Mouse (Mus musculus): ENCODE measurements around the gene Htr6. TPM values are rescaled to one million over a fixed set of nuclear protein-coding genes. Genes with fewer than 3 reads are reported as not detected.

The Htr6 gene
- 0.07 and 0.12 TPM in 2 replicates for polyA plus RNA-seq (2016; fragmentation: Nextera tagmentation; extraction: Ambion mirVana)

DNA sequence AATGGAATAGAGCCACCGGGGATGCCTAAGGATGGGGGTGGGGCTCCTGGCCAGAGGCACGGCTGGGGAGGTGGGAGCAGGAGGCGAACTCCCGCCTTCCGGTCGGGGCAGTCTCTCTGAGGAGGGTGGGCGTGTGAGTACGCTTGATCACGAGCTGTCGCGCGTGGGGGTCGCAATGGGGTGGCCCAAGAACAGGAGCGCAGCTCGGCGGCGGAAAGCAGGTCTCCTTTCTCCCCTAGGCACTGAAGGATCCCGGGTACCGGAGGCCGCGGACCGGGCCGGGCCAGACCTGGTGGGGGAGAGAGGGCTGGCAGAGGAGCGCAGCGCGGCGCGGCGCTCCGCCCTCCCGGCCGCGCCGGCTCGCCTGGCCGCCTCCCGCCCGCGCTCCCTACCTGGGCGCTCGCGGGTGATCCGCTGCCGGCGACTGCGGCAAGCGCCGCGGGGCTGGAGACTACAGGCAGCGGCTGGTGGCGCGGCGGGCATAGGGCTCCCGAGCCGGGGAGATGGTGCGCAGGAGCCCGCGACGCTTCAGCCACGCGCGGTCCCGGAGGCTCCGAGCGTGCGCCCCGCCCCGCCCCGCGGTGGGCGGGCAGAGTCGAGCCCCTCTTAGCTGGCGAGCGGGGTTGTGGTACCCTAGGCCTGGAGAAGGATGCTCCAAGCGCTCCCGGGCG is at the start of gene Htr6:
Gene Htr6, minus strand, starts transcription at position 530 of the 671 bp plus-strand sequence.
- Histone ChIP-seq H3K4me1 (peaks cover 28% of the 10 kb centered on the region), H3K27ac (no peak within 1 kb of the TSS), H3K9me3 (no peaks in the 10 kb centered on the region), H3K36me3 (replicated peaks) (no peaks in the 10 kb centered on the region), H3K27me3 (ENCODE audit: poor library complexity, severe bottlenecking) (peaks cover 74% of the 10 kb centered on the region), H3K4me3 (peak within 1 kb of the TSS; percentile 63)
- WGBS = under 1% methylated on average over 77 of the region's 77 CpGs
- DNase-seq (ENCODE audit: extremely low spot score, low spot score) = peak; percentile 19

DNA sequence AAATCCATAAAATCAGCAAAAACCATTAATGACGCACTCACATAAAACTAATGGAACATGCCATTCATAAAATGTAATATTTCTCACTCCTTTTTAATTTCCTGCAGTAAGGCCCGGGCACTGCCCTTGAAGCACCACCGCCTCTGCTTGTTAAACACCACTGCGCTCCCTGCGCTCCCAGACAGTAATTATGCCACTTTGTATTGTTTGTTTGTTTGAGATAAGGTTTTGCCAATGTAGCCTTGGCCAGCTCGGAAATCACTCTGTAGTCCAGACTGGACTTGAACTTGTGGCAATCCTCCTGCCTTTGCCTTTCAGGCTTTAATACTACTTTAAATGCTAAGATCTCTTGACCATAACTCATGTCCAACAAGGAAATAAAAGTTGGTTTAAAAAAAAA is 49.6 kb upstream of the Htr6 start:
- Histone ChIP-seq H3K9me3 (peaks cover 8% of the 10 kb centered on the region; the same call in 1 of the 2 replicates), H3K4me3 (no peak overlapping the region), H3K27me3 (ENCODE audit: poor library complexity, severe bottlenecking) (no peaks in the 10 kb centered on the region), H3K4me1 (peaks cover 12% of the 10 kb centered on the region), H3K27ac (no peak overlapping the region), H3K36me3 (replicated peaks) (peaks cover 13% of the 10 kb centered on the region)
- 97% methylated on average over 6 of the region's 6 CpGs for WGBS
- DNase-seq (ENCODE audit: extremely low spot score, low spot score) = no peak

DNA sequence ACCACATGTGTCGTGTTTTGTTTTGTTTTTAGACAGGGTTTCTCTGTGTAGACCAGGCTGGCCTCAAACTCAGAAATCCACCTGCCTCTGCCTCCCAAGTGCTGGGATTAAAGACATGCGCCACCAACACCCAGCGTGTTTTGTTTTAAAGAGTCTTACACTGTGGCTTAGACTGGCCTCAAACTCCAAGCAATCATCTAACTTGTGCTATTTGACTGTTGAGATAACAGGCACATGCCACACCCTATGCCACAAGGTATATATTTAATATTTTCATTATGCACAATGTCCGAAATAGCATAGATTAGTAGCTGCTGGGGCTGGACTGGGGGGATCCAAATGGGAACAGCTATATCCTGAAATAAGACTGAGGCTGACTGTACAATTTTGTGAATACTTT is 47.2 kb upstream of the Htr6 start:
- WGBS = 91% methylated on average over 4 of the region's 4 CpGs
- no peak for DNase-seq (ENCODE audit: extremely low spot score, low spot score)

DNA sequence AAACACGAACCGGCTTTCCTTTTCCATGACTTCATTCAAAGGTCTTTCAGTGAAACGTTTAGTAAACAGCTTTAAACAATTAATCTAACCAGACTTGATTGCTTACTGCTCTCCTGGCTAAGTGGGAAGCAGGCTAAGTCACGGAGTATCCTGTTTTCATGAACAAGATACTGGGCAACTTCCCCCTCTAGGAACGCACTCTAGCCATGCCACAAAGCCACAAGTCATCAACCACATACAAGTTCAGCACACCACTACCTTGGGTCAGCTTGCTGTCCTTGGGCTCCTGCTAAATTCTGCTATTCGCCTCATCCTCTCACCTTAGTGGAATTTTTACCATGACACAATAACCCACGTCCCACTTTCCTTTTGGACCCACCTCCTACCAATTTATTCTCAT is 45.6 kb upstream of the Htr6 start:
- H3K4me3 ChIP-seq = no peak overlapping the region
- no peaks in the 10 kb centered on the region for H3K36me3 ChIP-seq (replicated peaks)
- no peaks in the 10 kb centered on the region for H3K9me3 ChIP-seq
- DNase-seq (ENCODE audit: extremely low spot score, low spot score) = no peak
- H3K27me3 ChIP-seq (ENCODE audit: poor library complexity, severe bottlenecking) = no peaks in the 10 kb centered on the region
- peaks cover 9% of the 10 kb centered on the region for H3K4me1 ChIP-seq
- H3K27ac ChIP-seq = no peak overlapping the region
- WGBS = 82% methylated on average over 7 of the region's 7 CpGs

More for the DNA sequence above, 47.2 kb upstream of the Htr6 start:
- H3K27ac ChIP-seq = no peak overlapping the region
- H3K4me3 ChIP-seq = no peak overlapping the region
- peaks cover 8% of the 10 kb centered on the region; the same call in 1 of the 2 replicates for H3K9me3 ChIP-seq
- H3K36me3 ChIP-seq (replicated peaks) = peaks cover 13% of the 10 kb centered on the region
- H3K27me3 ChIP-seq (ENCODE audit: poor library complexity, severe bottlenecking) = no peaks in the 10 kb centered on the region
- no peaks in the 10 kb centered on the region for H3K4me1 ChIP-seq

DNA sequence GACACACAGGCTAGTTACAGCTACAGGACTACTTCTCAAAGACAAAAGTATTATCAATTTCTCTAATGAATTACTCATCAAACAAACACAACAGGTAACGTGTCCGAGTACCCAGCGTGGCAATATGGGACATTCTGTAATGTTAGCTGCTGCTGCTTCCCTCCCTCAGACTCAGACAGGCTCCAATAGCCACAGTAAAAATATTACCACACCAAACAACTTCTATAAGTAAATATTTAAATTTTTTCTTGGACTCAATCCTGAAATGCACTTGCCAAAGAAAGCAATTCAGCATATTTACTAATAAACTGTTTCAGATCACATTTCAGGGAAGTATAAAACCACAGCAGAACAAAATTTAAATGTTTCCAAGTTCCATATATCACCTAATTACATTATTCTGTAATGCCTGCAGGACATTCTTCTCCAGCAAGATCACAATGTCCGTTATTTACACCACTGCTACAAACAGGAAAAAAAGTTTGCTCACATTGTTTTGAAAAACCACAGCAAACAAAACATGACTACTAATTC is 45.0 kb upstream of the Htr6 start:
- peaks cover 11% of the 10 kb centered on the region for H3K4me1 ChIP-seq
- no peak for DNase-seq (ENCODE audit: extremely low spot score, low spot score)
- H3K36me3 ChIP-seq (replicated peaks) = no peaks in the 10 kb centered on the region
- H3K9me3 ChIP-seq = no peaks in the 10 kb centered on the region
- no peak overlapping the region for H3K27ac ChIP-seq
- no peak overlapping the region for H3K4me3 ChIP-seq
- no peaks in the 10 kb centered on the region for H3K27me3 ChIP-seq (ENCODE audit: poor library complexity, severe bottlenecking)
- 91% methylated on average over 4 of the region's 4 CpGs for WGBS

DNA sequence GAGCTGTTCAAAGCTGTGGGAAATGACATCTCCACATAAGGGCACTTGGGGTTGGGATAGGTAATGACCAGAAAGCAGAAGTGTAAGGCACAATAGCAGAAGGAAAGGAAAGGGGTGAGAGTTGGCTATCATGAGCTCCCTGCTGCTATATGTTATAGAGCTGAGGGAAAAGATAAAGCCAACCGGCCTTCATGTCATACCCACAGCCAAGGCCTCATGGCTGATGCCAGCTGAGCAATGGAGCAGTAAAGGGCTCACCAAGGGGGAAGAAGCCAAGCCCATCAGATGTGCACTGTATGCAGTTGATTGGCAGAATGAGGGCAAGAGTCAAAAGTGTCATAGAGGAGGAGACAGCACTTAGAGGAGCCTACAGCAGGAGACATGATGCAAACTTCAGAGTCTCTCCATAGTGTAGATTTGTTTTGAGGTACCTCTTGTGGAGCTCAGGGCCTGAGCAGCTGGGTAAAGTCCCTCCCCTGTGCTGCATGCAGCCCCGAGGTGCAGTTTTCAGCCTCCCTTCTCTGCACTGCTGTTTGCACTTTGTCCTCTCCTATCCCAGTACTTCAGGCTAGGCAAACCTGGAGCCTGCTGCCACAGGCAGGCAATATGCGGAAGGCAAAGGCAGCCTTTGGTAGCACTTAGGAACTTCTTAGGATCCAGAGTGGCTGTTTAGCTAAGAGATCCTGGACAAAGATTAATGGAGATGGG is 41.1 kb upstream of the Htr6 start:
- Histone ChIP-seq H3K36me3 (replicated peaks) (no peaks in the 10 kb centered on the region; the same call in 1 of the 2 replicates), H3K4me3 (no peak overlapping the region), H3K27me3 (ENCODE audit: poor library complexity, severe bottlenecking) (no peaks in the 10 kb centered on the region), H3K9me3 (no peaks in the 10 kb centered on the region), H3K4me1 (peaks cover 33% of the 10 kb centered on the region), H3K27ac (peak overlapping the region; percentile 4; the same call in 1 of the 2 replicates)
- DNase-seq (ENCODE audit: extremely low spot score, low spot score) = no peak
- WGBS = 88% methylated on average over 3 of the region's 3 CpGs

DNA sequence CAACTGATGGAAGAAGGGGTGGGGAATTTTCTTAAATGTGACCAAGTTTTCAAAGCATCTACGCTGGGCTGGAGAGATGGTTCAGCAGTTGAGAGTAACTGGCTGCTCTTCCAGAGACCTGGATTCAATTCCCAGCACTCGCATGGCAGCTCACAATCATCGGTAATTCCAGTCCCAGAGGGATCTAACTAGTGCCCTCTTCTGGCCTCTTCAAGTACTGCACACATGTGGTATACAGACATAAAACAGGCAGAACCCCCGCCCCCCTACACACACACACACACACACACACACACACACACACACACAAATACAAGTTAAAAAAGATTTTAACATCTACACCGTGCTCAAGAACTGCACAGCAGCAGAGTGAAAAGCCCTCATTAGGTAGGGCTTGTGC is 40.4 kb upstream of the Htr6 start:
- no peaks in the 10 kb centered on the region for H3K27me3 ChIP-seq (ENCODE audit: poor library complexity, severe bottlenecking)
- peaks cover 41% of the 10 kb centered on the region for H3K4me1 ChIP-seq
- no peak overlapping the region for H3K4me3 ChIP-seq
- no peak for DNase-seq (ENCODE audit: extremely low spot score, low spot score)
- H3K27ac ChIP-seq = no peak overlapping the region
- H3K36me3 ChIP-seq (replicated peaks) = no peaks in the 10 kb centered on the region; the same call in 1 of the 2 replicates
- WGBS = 95% methylated on average over 5 of the region's 5 CpGs
- no peaks in the 10 kb centered on the region for H3K9me3 ChIP-seq

DNA sequence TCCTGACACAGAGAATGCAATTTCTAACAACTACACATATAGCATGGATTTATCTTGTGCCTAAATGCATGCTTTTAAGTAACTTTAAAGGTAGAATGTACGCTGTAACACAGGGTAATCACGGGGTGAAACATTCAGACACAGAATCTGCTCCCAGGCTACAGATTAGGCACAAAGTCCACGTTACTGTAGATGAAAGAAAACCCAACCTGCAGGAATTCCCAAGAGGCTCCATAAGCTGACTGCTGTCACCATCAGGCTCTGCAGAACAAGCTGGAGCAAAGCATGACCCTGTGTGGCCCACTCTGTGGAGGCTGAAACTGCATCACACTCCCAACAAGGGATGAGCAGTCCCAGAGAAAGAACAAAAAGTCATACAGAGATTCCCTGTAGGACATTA is 37.1 kb upstream of the Htr6 start:
- H3K9me3 ChIP-seq = no peaks in the 10 kb centered on the region
- H3K4me1 ChIP-seq = peaks cover 44% of the 10 kb centered on the region
- H3K4me3 ChIP-seq = no peak overlapping the region
- H3K27ac ChIP-seq = no peak overlapping the region
- no peak for DNase-seq (ENCODE audit: extremely low spot score, low spot score)
- no peaks in the 10 kb centered on the region for H3K27me3 ChIP-seq (ENCODE audit: poor library complexity, severe bottlenecking)
- no peaks in the 10 kb centered on the region; the same call in 1 of the 2 replicates for H3K36me3 ChIP-seq (replicated peaks)
- WGBS = 83% methylated on average over 3 of the region's 3 CpGs

DNA sequence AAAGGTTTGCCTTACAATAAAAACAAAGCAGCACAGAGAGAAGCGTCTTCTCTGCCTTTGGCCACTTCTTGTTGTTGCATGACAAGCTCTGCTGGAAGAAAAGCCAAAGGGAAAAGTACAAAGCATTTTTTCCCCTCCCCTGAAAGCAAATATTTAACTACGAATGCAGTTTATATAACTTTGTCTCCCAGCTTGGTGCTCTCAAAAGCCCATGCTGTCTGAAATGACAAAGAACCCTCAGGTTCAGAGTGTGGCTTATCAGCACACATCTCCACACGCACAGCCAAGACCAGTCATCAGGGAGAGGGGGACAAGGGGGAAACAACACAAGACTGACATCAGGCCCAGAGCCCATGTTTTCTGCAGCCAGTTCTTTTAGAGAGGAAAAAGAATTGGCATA is 36.1 kb upstream of the Htr6 start:
- peaks cover 39% of the 10 kb centered on the region for H3K4me1 ChIP-seq
- WGBS = 63% methylated on average over 3 of the region's 3 CpGs

DNA sequence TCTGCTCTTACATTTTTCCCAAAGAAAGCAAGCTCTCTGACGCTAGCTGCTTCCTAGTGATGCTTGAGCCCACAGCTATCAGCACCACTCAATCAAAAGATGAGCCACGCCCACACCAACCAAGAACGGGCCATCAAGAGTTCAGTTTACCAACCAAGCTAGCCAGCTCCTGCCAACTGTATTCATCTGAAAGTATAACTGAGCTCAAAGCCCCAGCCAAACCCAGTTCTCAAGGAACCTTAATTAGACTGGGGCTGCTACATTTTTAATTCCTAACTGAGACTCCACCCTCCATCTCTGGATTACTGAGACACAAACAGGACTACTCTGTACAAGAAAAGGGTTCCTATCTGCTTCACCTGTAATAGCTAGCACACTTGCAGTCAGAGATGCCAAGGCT is 35.5 kb upstream of the Htr6 start:
- no peak overlapping the region for H3K27ac ChIP-seq
- peaks cover 34% of the 10 kb centered on the region for H3K4me1 ChIP-seq
- H3K4me3 ChIP-seq = no peak overlapping the region
- DNase-seq (ENCODE audit: extremely low spot score, low spot score) = no peak
- no peaks in the 10 kb centered on the region for H3K9me3 ChIP-seq
- 83% methylated on average over 3 of the region's 3 CpGs for WGBS
- no peaks in the 10 kb centered on the region for H3K27me3 ChIP-seq (ENCODE audit: poor library complexity, severe bottlenecking)
- H3K36me3 ChIP-seq (replicated peaks) = no peaks in the 10 kb centered on the region; the same call in 1 of the 2 replicates

More for the DNA sequence above, 36.1 kb upstream of the Htr6 start:
- no peak overlapping the region for H3K27ac ChIP-seq
- no peaks in the 10 kb centered on the region for H3K9me3 ChIP-seq
- no peaks in the 10 kb centered on the region for H3K27me3 ChIP-seq (ENCODE audit: poor library complexity, severe bottlenecking)
- H3K36me3 ChIP-seq (replicated peaks) = no peaks in the 10 kb centered on the region; the same call in 1 of the 2 replicates
- no peak overlapping the region for H3K4me3 ChIP-seq
- no peak for DNase-seq (ENCODE audit: extremely low spot score, low spot score)

DNA sequence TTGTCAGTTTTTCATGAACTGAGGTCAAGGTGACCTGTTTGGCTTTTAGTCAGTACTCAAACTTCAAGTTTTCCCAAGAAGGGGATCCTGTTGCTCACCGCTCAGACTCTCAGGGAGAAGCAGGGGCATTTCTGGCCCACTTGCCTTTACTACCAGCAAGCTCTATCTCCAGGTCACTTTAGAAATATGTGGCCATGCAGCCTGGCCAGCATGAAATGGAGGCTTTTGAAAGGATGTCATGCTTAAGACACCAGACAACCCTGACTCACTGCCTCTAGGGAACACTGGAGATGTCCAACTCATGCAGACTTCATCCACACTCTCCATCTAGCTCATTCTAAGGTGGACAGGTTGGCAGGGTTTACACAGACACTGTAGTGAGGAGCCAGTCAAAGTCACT is 30.1 kb upstream of the Htr6 start:
- peaks cover under 1% of the 10 kb centered on the region; the same call in 1 of the 2 replicates for H3K4me1 ChIP-seq
- no peaks in the 10 kb centered on the region for H3K27me3 ChIP-seq (ENCODE audit: poor library complexity, severe bottlenecking)
- WGBS = 97% methylated on average over 1 of the region's 1 CpGs
- peaks cover 38% of the 10 kb centered on the region for H3K36me3 ChIP-seq (replicated peaks)
- no peak for DNase-seq (ENCODE audit: extremely low spot score, low spot score)
- no peak overlapping the region for H3K27ac ChIP-seq
- H3K4me3 ChIP-seq = no peak overlapping the region
- no peaks in the 10 kb centered on the region for H3K9me3 ChIP-seq

DNA sequence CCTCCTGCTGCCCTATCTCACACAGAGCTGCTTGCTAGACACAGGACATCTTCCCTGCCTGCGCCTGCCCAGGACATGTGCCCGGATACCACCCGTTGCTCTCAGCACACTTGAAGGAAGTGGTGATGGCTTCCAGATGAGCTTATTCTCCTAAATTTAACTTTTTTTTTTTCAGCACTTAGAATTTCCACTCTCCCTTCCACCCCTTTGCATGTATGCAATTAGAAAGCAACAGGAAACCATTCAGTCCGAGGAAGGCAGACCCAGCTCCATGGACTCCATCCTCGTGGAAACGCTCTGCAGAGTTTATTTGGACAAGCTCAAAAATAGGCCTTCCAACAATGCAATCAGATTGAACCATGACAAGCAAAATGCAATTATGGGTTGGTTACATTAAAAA is 26.2 kb upstream of the Htr6 start:
- 90% methylated on average over 6 of the region's 6 CpGs for WGBS
- Histone ChIP-seq H3K9me3 (no peaks in the 10 kb centered on the region), H3K4me1 (no peaks in the 10 kb centered on the region), H3K27ac (no peak overlapping the region), H3K36me3 (replicated peaks) (peaks cover 38% of the 10 kb centered on the region), H3K4me3 (no peak overlapping the region), H3K27me3 (ENCODE audit: poor library complexity, severe bottlenecking) (no peaks in the 10 kb centered on the region)
- no peak for DNase-seq (ENCODE audit: extremely low spot score, low spot score)

DNA sequence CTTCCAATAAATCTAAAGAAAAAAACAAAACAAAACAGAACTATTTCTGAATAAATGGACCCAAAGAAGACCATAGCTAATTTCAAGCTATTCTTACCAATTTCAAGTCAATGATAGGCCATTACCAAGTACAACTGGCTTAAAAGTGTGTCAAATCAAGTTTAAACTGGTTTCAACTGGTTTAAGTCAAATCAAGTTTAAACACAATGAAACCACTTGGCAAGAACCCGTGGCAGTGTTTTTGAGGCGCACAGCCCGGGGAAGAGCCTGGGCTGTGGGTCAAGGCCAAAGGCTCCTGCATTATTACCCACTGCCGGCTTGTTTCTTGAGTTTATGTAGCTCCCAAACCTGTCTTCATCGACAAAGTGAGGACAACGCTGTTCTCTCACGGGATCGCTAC is 25.0 kb upstream of the Htr6 start:
- H3K27me3 ChIP-seq (ENCODE audit: poor library complexity, severe bottlenecking) = peaks cover under 1% of the 10 kb centered on the region; the same call in 1 of the 2 replicates
- H3K9me3 ChIP-seq = peaks cover 1% of the 10 kb centered on the region; the same call in 1 of the 2 replicates
- H3K27ac ChIP-seq = no peak overlapping the region
- no peak overlapping the region for H3K4me3 ChIP-seq
- peaks cover 38% of the 10 kb centered on the region for H3K36me3 ChIP-seq (replicated peaks)
- DNase-seq (ENCODE audit: extremely low spot score, low spot score) = no peak
- 95% methylated on average over 8 of the region's 8 CpGs for WGBS
- H3K4me1 ChIP-seq = no peaks in the 10 kb centered on the region
